Mouse (Mus musculus) megakaryocyte, embryonic 14.5 days (primary cell): ENCODE measurements around the gene Sh3pxd2a.

Source experiments
- FLI1 ChIP-seq: IDR thresholded peaks from 2 replicates; pipeline ENCODE4 v1.6.1; 2012; ENCODE audit warnings: low read length, inconsistent platforms, mixed read lengths
- GATA1 ChIP-seq: IDR thresholded peaks from 3 replicates; pipeline ENCODE4 v1.6.1; 2012; ENCODE audit warnings: mixed read lengths, low read length, inconsistent platforms, borderline replicate concordance

DNA sequence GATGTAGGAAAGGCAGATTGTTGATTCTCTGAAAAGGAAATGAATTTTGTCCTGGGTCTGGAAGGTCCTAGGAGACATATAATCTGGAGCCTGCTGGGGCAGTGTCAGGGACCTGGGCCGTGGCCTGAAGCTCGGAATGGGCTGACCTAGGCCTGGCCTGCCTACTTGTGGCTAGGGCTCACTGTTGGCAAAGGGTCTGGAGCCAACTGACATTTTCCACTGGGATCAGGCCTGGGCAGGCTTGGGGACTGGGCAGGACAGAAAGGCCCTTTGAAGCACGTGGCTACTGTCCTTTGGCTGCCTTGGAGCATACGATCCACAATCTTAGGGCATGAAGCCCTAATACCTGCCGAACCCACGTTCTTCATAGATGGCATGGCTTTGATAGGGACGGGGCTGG is 234.1 kb downstream of the Sh3pxd2a start:
- TF ChIP-seq GATA1 (no peak), FLI1 (no peak)
